ENCODE assay signal across 9 mouse cellular contexts in genomic region chr19:44108996-44109395, GRCm38 (mm10). TPM values are rescaled to one million over a fixed set of nuclear protein-coding genes. Genes with fewer than 3 reads are reported as not detected.
DNase-seq lines count a peak whose midpoint lies in the region; ATAC-seq and TF ChIP-seq lines count a peak whose summit lies in the region.
"Had no signal": no experiment of that assay in that cellular context is flagged by ENCODE, and none has a peak within 500 bp of the region (broad histone marks: within the 10 kb centered on the region; RNA-seq: fewer than 3 reads in every experiment).

No protein-coding gene starts in this region.

- no peak overlapping the region for H3K9ac ChIP-seq in liver, adult 2 months (ENCODE audit: low read depth, low read length)
- H3K9ac ChIP-seq in midbrain, embryonic 15.5 days: no peak overlapping the region
- H3K9ac ChIP-seq: heart, embryonic 15.5 days had no signal

- no peak for ATAC-seq in cerebellum, adult (ENCODE audit: insufficient number of reproducible peaks, low FRiP score, low TSS enrichment)
- no peak for ATAC-seq in midbrain, embryonic 15.5 days (replicated peaks)

- no peak for TF ChIP-seq CTCF in liver, adult 2 months (IDR thresholded peaks at IDR 0.05; ENCODE audit: low read depth, low read length)
- no peak for TF ChIP-seq CTCF in brain, embryonic 14.5 days (IDR thresholded peaks at IDR 0.05; ENCODE audit: borderline replicate concordance, extremely low read depth, insufficient read depth, insufficient read length)

- peak overlapping the region; percentile 50 for H3K27ac ChIP-seq in liver, adult 2 months (replicated peaks; ENCODE audit: insufficient read depth, low read depth, low read length)
- no peak overlapping the region for H3K27ac ChIP-seq in midbrain, embryonic 15.5 days
- H3K27ac ChIP-seq: heart, embryonic 15.5 days had no signal

- H3K4me1 ChIP-seq in liver, adult 2 months (ENCODE audit: control insufficient read depth, insufficient read depth, low read length): peaks cover 33% of the 10 kb centered on the region
- peaks cover 27% of the 10 kb centered on the region for H3K4me1 ChIP-seq in midbrain, embryonic 15.5 days

- TF ChIP-seq POLR2A in liver, adult 2 months (IDR thresholded peaks at IDR 0.05; ENCODE audit: extremely low read depth, insufficient read depth, low read length): no peak
- no peak for TF ChIP-seq POLR2A in brain, embryonic 14.5 days (IDR thresholded peaks at IDR 0.05; ENCODE audit: borderline replicate concordance, extremely low read depth, insufficient read depth, insufficient read length, poor library complexity, severe bottlenecking)

- peaks cover 12% of the 10 kb centered on the region; the same call in 1 of the 2 replicates for H3K79me2 ChIP-seq in liver, adult 2 months (ENCODE audit: control insufficient read depth, insufficient read depth, low read length)

- no peak overlapping the region for H3K4me2 ChIP-seq in midbrain, embryonic 15.5 days
- H3K4me2 ChIP-seq: heart, embryonic 15.5 days had no signal

- H3K36me3 ChIP-seq in liver, adult 2 months (ENCODE audit: control insufficient read depth, insufficient read depth, low read length): peaks cover 11% of the 10 kb centered on the region
- H3K36me3 ChIP-seq in midbrain, embryonic 15.5 days (replicated peaks): peaks cover 25% of the 10 kb centered on the region

- H3K9me3 ChIP-seq in midbrain, embryonic 15.5 days: no peaks in the 10 kb centered on the region
- H3K9me3 ChIP-seq: heart, embryonic 15.5 days had no signal

- H3K4me3 ChIP-seq in liver, adult 2 months (ENCODE audit: insufficient read depth, low read depth, low read length): no peak overlapping the region
- no peak overlapping the region for H3K4me3 ChIP-seq in midbrain, embryonic 15.5 days
- H3K4me3 ChIP-seq: heart, embryonic 15.5 days had no signal

- no peaks in the 10 kb centered on the region for H3K27me3 ChIP-seq in liver, adult 2 months (ENCODE audit: control insufficient read depth, insufficient read depth, low read length)
- no peaks in the 10 kb centered on the region for H3K27me3 ChIP-seq in midbrain, embryonic 15.5 days (replicated peaks)
- H3K27me3 ChIP-seq: heart, embryonic 15.5 days had no signal

- peak; percentile 21 for DNase-seq in cerebellum, adult 11-12 months
- peak; percentile 76 for DNase-seq in liver, adult 2 months (ENCODE audit: extremely low read depth, low read depth, low spot score)
- no peak for DNase-seq in liver
- peak; percentile 15 for DNase-seq in brain, embryonic 14.5 days (ENCODE audit: low read depth)
- peak; percentile 7 for DNase-seq in ovary, postnatal 14 days (ENCODE audit: low spot score)
- no peak for DNase-seq in thymus, postnatal 10 days (ENCODE audit: low spot score in 2 of 2)

RNA-seq across cellular contexts. Expression of gene Chuk, which starts 1.7 kb away (rescaled TPM):
- total RNA-seq in liver, adult 2 months (2014; rRNA removed): 104 and 129 TPM in 2 replicates
- polyA plus RNA-seq in liver, adult 2 months (2012; rRNA removed): 28.7 and 34.7 TPM in 2 replicates
- polyA plus RNA-seq in brain, embryonic 14.5 days (2012; rRNA removed): 107 and 111 TPM in 2 replicates
- polyA plus RNA-seq in midbrain, embryonic 15.5 days (2015; fragmentation: Nextera tagmentation; extraction: Ambion mirVana): 61.7 and 68.0 TPM in 2 replicates

RNA-seq across cellular contexts. Expression of gene Cwf19l1, which starts 26.7 kb away (rescaled TPM):
- total RNA-seq in liver, adult 2 months (2014; rRNA removed): 12.4 and 14.1 TPM in 2 replicates
- 10.8 and 12.0 TPM in 2 replicates for polyA plus RNA-seq in liver, adult 2 months (2012; rRNA removed)
- polyA plus RNA-seq in brain, embryonic 14.5 days (2012; rRNA removed): 30.7 and 31.7 TPM in 2 replicates
- polyA plus RNA-seq in midbrain, embryonic 15.5 days (2015; fragmentation: Nextera tagmentation; extraction: Ambion mirVana): 29.6 and 37.4 TPM in 2 replicates

RNA-seq across cellular contexts. Expression of gene Bloc1s2, which starts 37.2 kb away (rescaled TPM):
- 16.6 and 17.9 TPM in 2 replicates for total RNA-seq in liver, adult 2 months (2014; rRNA removed)
- polyA plus RNA-seq in liver, adult 2 months (2012; rRNA removed): 25.4 and 26.2 TPM in 2 replicates
- 91.2 and 104 TPM in 2 replicates for polyA plus RNA-seq in brain, embryonic 14.5 days (2012; rRNA removed)
- polyA plus RNA-seq in midbrain, embryonic 15.5 days (2015; fragmentation: Nextera tagmentation; extraction: Ambion mirVana): 143 and 159 TPM in 2 replicates

RNA-seq across cellular contexts. Expression of gene Erlin1, which starts 39.4 kb away (rescaled TPM):
- total RNA-seq in liver, adult 2 months (2014; rRNA removed): 27.8 and 44.2 TPM in 2 replicates
- polyA plus RNA-seq in liver, adult 2 months (2012; rRNA removed): 14.2 and 19.0 TPM in 2 replicates
- polyA plus RNA-seq in brain, embryonic 14.5 days (2012; rRNA removed): 18.3 and 19.6 TPM in 2 replicates
- polyA plus RNA-seq in midbrain, embryonic 15.5 days (2015; fragmentation: Nextera tagmentation; extraction: Ambion mirVana): 22.6 and 23.3 TPM in 2 replicates

Comparison
In these comparisons a context has a peak if more than half of its experiments do, and no peak if none do; other contexts are left out.
1. DNase-seq: peak in cerebellum, adult 11-12 months (single experiment), liver, adult 2 months (single experiment), brain, embryonic 14.5 days (single experiment) and ovary, postnatal 14 days (single experiment); none in liver (single experiment) and thymus, postnatal 10 days (0 of 2).